Comparison of ENCODE assay signal across 12 mouse cellular contexts in the genomic region with DNA sequence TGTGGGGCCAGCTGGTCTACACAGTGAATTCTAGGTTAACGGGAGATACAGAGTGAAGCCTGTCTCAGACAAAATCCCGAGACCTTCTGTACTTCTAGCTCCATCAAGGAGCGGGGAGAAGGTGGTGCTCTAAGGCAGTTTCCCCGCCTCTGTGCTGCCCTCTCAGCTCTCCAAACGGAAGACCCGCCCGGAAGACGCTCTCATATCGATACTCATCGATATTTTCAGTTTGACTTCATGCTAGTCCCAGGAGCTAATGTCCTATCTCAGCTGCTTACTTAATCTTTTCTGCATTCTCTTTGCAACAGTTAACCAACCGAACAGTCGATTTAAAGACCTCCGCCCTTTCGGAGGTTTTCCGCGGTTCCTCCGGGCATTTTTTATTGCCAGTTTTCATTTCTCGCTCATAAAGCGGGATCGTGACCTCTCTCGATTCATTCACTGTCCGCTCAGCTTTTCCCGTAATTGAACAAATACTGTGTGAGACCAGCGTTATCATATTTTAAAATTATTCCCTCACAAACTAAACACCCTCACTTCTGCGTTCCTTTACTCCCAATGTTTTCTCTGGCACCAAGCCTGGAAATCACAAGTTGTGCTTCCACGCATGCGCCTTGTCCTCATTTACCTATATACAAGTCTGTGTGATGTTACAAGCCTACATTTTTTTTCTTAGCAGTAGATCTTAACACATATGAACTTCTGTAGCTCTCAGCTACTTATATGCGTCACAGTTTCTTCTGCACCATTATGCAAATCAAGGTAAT. TPM values are rescaled to one million over a fixed set of nuclear protein-coding genes. Genes with fewer than 3 reads are reported as not detected.
DNase-seq lines count a peak whose midpoint lies in the region; ATAC-seq and TF ChIP-seq lines count a peak whose summit lies in the region.
"Had no signal": no experiment of that assay in that cellular context is flagged by ENCODE, and none has a peak within 500 bp of the region (broad histone marks: within the 10 kb centered on the region; RNA-seq: fewer than 3 reads in every experiment).

No protein-coding gene starts in this region.

- no peaks in the 10 kb centered on the region for H3K79me2 ChIP-seq in heart, adult 2 months (replicated peaks; ENCODE audit: control insufficient read depth, insufficient read depth, low read length)

- no peak for TF ChIP-seq POLR2A in heart, adult 2 months (IDR thresholded peaks at IDR 0.05; ENCODE audit: insufficient read depth, low read depth, low read length)

- peak overlapping the region; percentile 43 for H3K9ac ChIP-seq in heart, adult 2 months (ENCODE audit: low read depth, low read length)
- no peak overlapping the region for H3K9ac ChIP-seq in intestine, postnatal 0 days (ENCODE audit: low read depth, low read length)
- H3K9ac ChIP-seq in stomach, embryonic 16.5 days (ENCODE audit: low read length): no peak overlapping the region; the same call in 1 of the 2 replicates

- intact Hi-C loops in heart, adult 2 months (cut with DNase I): no loop called here
- intact Hi-C loops in heart, postnatal 36 days (cut with DNase I): no loop called here

- no peak overlapping the region for H3K27ac ChIP-seq in heart, adult 2 months
- no peak overlapping the region for H3K27ac ChIP-seq in intestine, postnatal 0 days (ENCODE audit: low read depth, low read length)
- no peak overlapping the region for H3K27ac ChIP-seq in stomach, embryonic 16.5 days (ENCODE audit: low read length)

- H3K4me3 ChIP-seq in heart, adult 2 months: peak overlapping the region; percentile 38
- H3K4me3 ChIP-seq in megakaryocyte, embryonic 14.5 days (replicated peaks): peak overlapping the region; percentile 69
- H3K4me3 ChIP-seq in intestine, postnatal 0 days (ENCODE audit: low read depth, low read length): peak overlapping the region; percentile 7; the same call in 1 of the 2 replicates
- peak overlapping the region; percentile 16 for H3K4me3 ChIP-seq in stomach, embryonic 16.5 days (replicated peaks; ENCODE audit: low read length)

- H3K4me2 ChIP-seq in intestine, postnatal 0 days (replicated peaks; ENCODE audit: low read depth): no peak overlapping the region
- peak overlapping the region; percentile 10; the same call in 1 of the 2 replicates for H3K4me2 ChIP-seq in stomach, embryonic 16.5 days (ENCODE audit: low read depth, low read length)

- TF ChIP-seq CTCF in heart, adult 2 months (IDR thresholded peaks at IDR 0.05): no peak
- TF ChIP-seq CTCF in intestine, postnatal 0 days (IDR thresholded peaks at IDR 0.05; ENCODE audit: low read depth): no peak

- H3K27me3 ChIP-seq in heart, adult 2 months (ENCODE audit: control insufficient read depth, insufficient read depth, low read length): no peaks in the 10 kb centered on the region
- H3K27me3 ChIP-seq in megakaryocyte, embryonic 14.5 days (replicated peaks): peaks cover 30% of the 10 kb centered on the region
- no peaks in the 10 kb centered on the region for H3K27me3 ChIP-seq in intestine, postnatal 0 days (replicated peaks; ENCODE audit: control insufficient read depth, insufficient read depth, low read length)
- H3K27me3 ChIP-seq in stomach, embryonic 16.5 days (ENCODE audit: control insufficient read depth, insufficient read depth, low read length): no peaks in the 10 kb centered on the region

- ATAC-seq in megakaryocyte, adult 5-6 weeks (ENCODE audit: poor library complexity, severe bottlenecking): no peak
- no peak for ATAC-seq in intestine, postnatal 0 days
- ATAC-seq in stomach, embryonic 16.5 days (ENCODE audit: insufficient read depth, low FRiP score): no peak

- no peaks in the 10 kb centered on the region for H3K4me1 ChIP-seq in heart, adult 2 months (ENCODE audit: control insufficient read depth, insufficient read depth, low read length)
- H3K4me1 ChIP-seq in megakaryocyte, embryonic 14.5 days: peaks cover 3% of the 10 kb centered on the region
- H3K4me1 ChIP-seq in intestine, postnatal 0 days (replicated peaks; ENCODE audit: control insufficient read depth, insufficient read depth, low read length): no peaks in the 10 kb centered on the region
- no peaks in the 10 kb centered on the region for H3K4me1 ChIP-seq in stomach, embryonic 16.5 days (ENCODE audit: control insufficient read depth, insufficient read depth, low read length)

- DNase-seq in heart, adult 2 months: no peak
- no peak for DNase-seq in heart, postnatal 36 days
- no peak for DNase-seq in adrenal gland, postnatal 10 days
- DNase-seq in left cerebral cortex, adult 11 months (ENCODE audit: low spot score): no peak
- DNase-seq: gastrocnemius, postnatal 14 days; layer of hippocampus, postnatal 36 days; right cerebral cortex, postnatal 14 days had no signal

- no peaks in the 10 kb centered on the region for H3K36me3 ChIP-seq in heart, adult 2 months (ENCODE audit: control insufficient read depth, insufficient read depth, low read length)
- H3K36me3 ChIP-seq in megakaryocyte, embryonic 14.5 days (replicated peaks; ENCODE audit: low read length): no peaks in the 10 kb centered on the region
- H3K36me3 ChIP-seq in intestine, postnatal 0 days (ENCODE audit: control insufficient read depth, insufficient read depth): no peaks in the 10 kb centered on the region
- H3K36me3 ChIP-seq in stomach, embryonic 16.5 days (ENCODE audit: control insufficient read depth, insufficient read depth, low read length): no peaks in the 10 kb centered on the region

- H3K9me3 ChIP-seq in megakaryocyte, embryonic 14.5 days: 0 out of 2 replicates have a peak, but pooled peaks cover 3% of the 10 kb centered on the region
- no peaks in the 10 kb centered on the region for H3K9me3 ChIP-seq in intestine, postnatal 0 days (ENCODE audit: control insufficient read depth)
- no peaks in the 10 kb centered on the region for H3K9me3 ChIP-seq in stomach, embryonic 16.5 days (replicated peaks; ENCODE audit: control insufficient read depth, low read length)

- WGBS in heart, adult 2 months: 39% methylated on average over 28 of the region's 28 CpGs
- 74% methylated on average over 28 of the region's 28 CpGs for WGBS in intestine, postnatal 0 days
- WGBS in stomach, embryonic 16.5 days: 70% methylated on average over 28 of the region's 28 CpGs

- no peak for TF ChIP-seq EP300 in heart, adult 2 months (IDR thresholded peaks at IDR 0.05; ENCODE audit: insufficient read depth, low read depth, low read length)

RNA-seq across cellular contexts. Expression of a gene that starts 10.9 kb away (rescaled TPM):
- total RNA-seq in heart, adult 2 months (2021): 10 to 100 TPM; 19.4 to 19.8 TPM
- 31.0 and 43.5 TPM in 2 replicates for polyA plus RNA-seq in heart, adult 2 months (2012; rRNA removed)
- 10 to 100 TPM; 16.0 to 16.6 TPM for total RNA-seq in heart, postnatal 36 days (2021)
- polyA plus RNA-seq in megakaryocyte, embryonic 14.5 days (2012; ENCODE audit: insufficient read depth, low replicate concordance): 22.2 and 55.1 TPM in 2 replicates
- total RNA-seq in megakaryocyte, adult 5-6 weeks (2015): 10.8 and 12.1 TPM in 2 replicates
- 10.8 and 13.2 TPM in 2 replicates for total RNA-seq in megakaryocyte, adult 5-6 weeks (2017)
- 20.7 and 21.4 TPM in 2 replicates for polyA plus RNA-seq in intestine, postnatal 0 days (2015; fragmentation: Nextera tagmentation; extraction: Ambion mirVana)
- 52.1 and 59.8 TPM in 2 replicates for polyA plus RNA-seq in stomach, embryonic 16.5 days (2015; fragmentation: Nextera tagmentation; extraction: Ambion mirVana)
- 10 to 100 TPM; 21.9 to 26.8 TPM for total RNA-seq in adrenal gland, postnatal 10 days (2021)

RNA-seq across cellular contexts. Expression of a gene that starts 17.3 kb away (rescaled TPM):
- total RNA-seq in heart, adult 2 months (2021): 1 to 10 TPM; 5.5 to 7.0 TPM
- polyA plus RNA-seq in heart, adult 2 months (2012; rRNA removed): not detected in 2 replicates
- total RNA-seq in heart, postnatal 36 days (2021): 1 to 10 TPM; 6.7 to 8.7 TPM
- polyA plus RNA-seq in megakaryocyte, embryonic 14.5 days (2012; ENCODE audit: insufficient read depth, low replicate concordance): not detected in 2 replicates
- total RNA-seq in megakaryocyte, adult 5-6 weeks (2015): not detected in 2 replicates
- total RNA-seq in megakaryocyte, adult 5-6 weeks (2017): 0.55 TPM in 1 of 2 replicates, not detected in the other
- polyA plus RNA-seq in intestine, postnatal 0 days (2015; fragmentation: Nextera tagmentation; extraction: Ambion mirVana): 8.9 and 10.0 TPM in 2 replicates
- polyA plus RNA-seq in stomach, embryonic 16.5 days (2015; fragmentation: Nextera tagmentation; extraction: Ambion mirVana): 2.0 and 7.3 TPM in 2 replicates
- 10 to 100 TPM; 13.9 to 18.0 TPM for total RNA-seq in adrenal gland, postnatal 10 days (2021)
- polyA plus RNA-seq: cortical plate, adult 2 months had no signal

RNA-seq across cellular contexts. Expression of a gene that starts 17.4 kb away (rescaled TPM):
- 10 to 100 TPM; 41.2 to 47.8 TPM for total RNA-seq in heart, adult 2 months (2021)
- 52.9 and 87.2 TPM in 2 replicates for polyA plus RNA-seq in heart, adult 2 months (2012; rRNA removed)
- 10 to 100 TPM; 53.3 to 56.3 TPM for total RNA-seq in heart, postnatal 36 days (2021)
- 7.8 and 56.8 TPM in 2 replicates for polyA plus RNA-seq in megakaryocyte, embryonic 14.5 days (2012; ENCODE audit: insufficient read depth, low replicate concordance)
- total RNA-seq in megakaryocyte, adult 5-6 weeks (2015): 234 and 247 TPM in 2 replicates
- total RNA-seq in megakaryocyte, adult 5-6 weeks (2017): 92.2 and 130 TPM in 2 replicates
- 237 and 245 TPM in 2 replicates for polyA plus RNA-seq in intestine, postnatal 0 days (2015; fragmentation: Nextera tagmentation; extraction: Ambion mirVana)
- 380 and 455 TPM in 2 replicates for polyA plus RNA-seq in stomach, embryonic 16.5 days (2015; fragmentation: Nextera tagmentation; extraction: Ambion mirVana)
- 1,000 to 10,000 TPM; 3,036 to 6,940 TPM for total RNA-seq in adrenal gland, postnatal 10 days (2021)

Comparison
In these comparisons a context has a peak if more than half of its experiments do, and no peak if none do; other contexts are left out.
1. H3K4me3 ChIP-seq: peak in every context shown above with its lines; median percentile 69 in megakaryocyte, embryonic 14.5 days; 38 in heart, adult 2 months; 16 in stomach, embryonic 16.5 days; 7 in intestine, postnatal 0 days.
2. RNA of a gene that starts 17.3 kb away (total RNA-seq): 13.9 to 18.0 TPM in adrenal gland, postnatal 10 days, 6.7 to 8.7 TPM in heart, postnatal 36 days and 5.5 to 7.0 TPM in heart, adult 2 months; 0.55 TPM in megakaryocyte, adult 5-6 weeks; every median in the first group is over 4 times any median in the second.
3. RNA of a gene that starts 17.4 kb away (total RNA-seq): 3,036 to 6,940 TPM in adrenal gland, postnatal 10 days; 92.2 to 247 TPM in megakaryocyte, adult 5-6 weeks, 53.3 to 56.3 TPM in heart, postnatal 36 days and 41.2 to 47.8 TPM in heart, adult 2 months; every median in the first group is over 10 times any median in the second.